Mouse (Mus musculus): Measurements from ENCODE around the gene Cyld. TPM values are rescaled to one million over a fixed set of nuclear protein-coding genes. Genes with fewer than 3 reads are reported as not detected.
A peak's percentile ranks its signal among the peaks of the same experiment; 100 is the strongest.

The Cyld gene
- polyA plus RNA-seq, 1 experiment from 2014 or later, result 7.4 TPM

- H3K27me3 ChIP-seq (ENCODE audit: control insufficient read depth, insufficient read depth, low read length), result no peaks in the 10 kb centered on the region
- TF ChIP-seq EP300 (optimal IDR thresholded peaks at IDR 0.05), result no peak
- no peak for TF ChIP-seq CTCF (IDR thresholded peaks at IDR 0.05; ENCODE audit: low read depth)
- no peak overlapping the region for H3K4me3 ChIP-seq (ENCODE audit: low read depth, low read length)
- no peaks in the 10 kb centered on the region for H3K36me3 ChIP-seq (ENCODE audit: control insufficient read depth, insufficient read depth, low read length)
- ATAC-seq (ENCODE audit: low FRiP score, low TSS enrichment) (no peak), DNase-seq (ENCODE audit: low spot score) (no peak)
- no peak overlapping the region for H3K4me2 ChIP-seq (replicated peaks; ENCODE audit: low read depth)
- H3K9me3 ChIP-seq (ENCODE audit: control insufficient read depth, low read length), result no peaks in the 10 kb centered on the region
- WGBS, result 72% methylated on average over 7 of the region's 7 CpGs
- no peak overlapping the region for H3K9ac ChIP-seq (ENCODE audit: low read length)
- no peaks in the 10 kb centered on the region for H3K4me1 ChIP-seq (replicated peaks; ENCODE audit: control insufficient read depth, insufficient read depth)
- no peak overlapping the region for H3K27ac ChIP-seq (replicated peaks)
Observed at GRCm38 (mm10) chr8:88683656-88684289, 13.1 kb upstream of the Cyld start.

GRCm38 (mm10) chr8:88686226-88686905 is 10.5 kb upstream of the Cyld start:
- Histone ChIP-seq H3K9ac (ENCODE audit: low read length) (no peak overlapping the region), H3K36me3 (ENCODE audit: control insufficient read depth, insufficient read depth, low read length) (no peaks in the 10 kb centered on the region), H3K27ac (replicated peaks) (no peak overlapping the region), H3K9me3 (ENCODE audit: control insufficient read depth, low read length) (no peaks in the 10 kb centered on the region), H3K27me3 (ENCODE audit: control insufficient read depth, insufficient read depth, low read length) (no peaks in the 10 kb centered on the region), H3K4me3 (ENCODE audit: low read depth, low read length) (no peak overlapping the region), H3K4me2 (replicated peaks; ENCODE audit: low read depth) (no peak overlapping the region), H3K4me1 (replicated peaks; ENCODE audit: control insufficient read depth, insufficient read depth) (no peaks in the 10 kb centered on the region)
- WGBS, result 48% methylated on average over 9 of the region's 9 CpGs
- ATAC-seq (ENCODE audit: low FRiP score, low TSS enrichment) (no peak), DNase-seq (ENCODE audit: low spot score) (peak; percentile 9)
- TF ChIP-seq CTCF (IDR thresholded peaks at IDR 0.05; ENCODE audit: low read depth) (no peak), EP300 (optimal IDR thresholded peaks at IDR 0.05) (no peak)

- WGBS, result 82% methylated on average over 8 of the region's 8 CpGs
- ATAC-seq (ENCODE audit: low FRiP score, low TSS enrichment) (no peak), DNase-seq (ENCODE audit: low spot score) (peak; percentile 8)
- Histone ChIP-seq H3K27me3 (ENCODE audit: control insufficient read depth, insufficient read depth, low read length) (no peaks in the 10 kb centered on the region), H3K4me2 (replicated peaks; ENCODE audit: low read depth) (no peak overlapping the region), H3K9ac (ENCODE audit: low read length) (no peak overlapping the region), H3K27ac (replicated peaks) (no peak overlapping the region), H3K9me3 (ENCODE audit: control insufficient read depth, low read length) (no peaks in the 10 kb centered on the region), H3K4me1 (replicated peaks; ENCODE audit: control insufficient read depth, insufficient read depth) (no peaks in the 10 kb centered on the region), H3K36me3 (ENCODE audit: control insufficient read depth, insufficient read depth, low read length) (no peaks in the 10 kb centered on the region), H3K4me3 (ENCODE audit: low read depth, low read length) (no peak overlapping the region)
- TF ChIP-seq CTCF (IDR thresholded peaks at IDR 0.05; ENCODE audit: low read depth) (no peak), EP300 (optimal IDR thresholded peaks at IDR 0.05) (no peak)
Observed at GRCm38 (mm10) chr8:88686906-88687235, 10.0 kb upstream of the Cyld start.

GRCm38 (mm10) chr8:88689151-88689550 is 7.7 kb upstream of the Cyld start:
- Histone ChIP-seq H3K9me3 (ENCODE audit: control insufficient read depth, low read length) (no peaks in the 10 kb centered on the region), H3K27me3 (ENCODE audit: control insufficient read depth, insufficient read depth, low read length) (no peaks in the 10 kb centered on the region), H3K36me3 (ENCODE audit: control insufficient read depth, insufficient read depth, low read length) (no peaks in the 10 kb centered on the region), H3K4me2 (replicated peaks; ENCODE audit: low read depth) (no peak overlapping the region), H3K27ac (replicated peaks) (no peak overlapping the region), H3K9ac (ENCODE audit: low read length) (no peak overlapping the region), H3K4me1 (replicated peaks; ENCODE audit: control insufficient read depth, insufficient read depth) (no peaks in the 10 kb centered on the region), H3K4me3 (ENCODE audit: low read depth, low read length) (no peak overlapping the region)
- 77% methylated on average over 6 of the region's 6 CpGs for WGBS
- ATAC-seq (ENCODE audit: low FRiP score, low TSS enrichment) (no peak), DNase-seq (ENCODE audit: low spot score) (peak; percentile 4)
- TF ChIP-seq CTCF (IDR thresholded peaks at IDR 0.05; ENCODE audit: low read depth) (no peak), EP300 (optimal IDR thresholded peaks at IDR 0.05) (no peak)

GRCm38 (mm10) chr8:88689891-88690290 is 6.9 kb upstream of the Cyld start:
- Histone ChIP-seq H3K9me3 (ENCODE audit: control insufficient read depth, low read length) (no peaks in the 10 kb centered on the region), H3K4me3 (ENCODE audit: low read depth, low read length) (no peak overlapping the region), H3K4me2 (replicated peaks; ENCODE audit: low read depth) (no peak overlapping the region), H3K27me3 (ENCODE audit: control insufficient read depth, insufficient read depth, low read length) (no peaks in the 10 kb centered on the region), H3K9ac (ENCODE audit: low read length) (no peak overlapping the region), H3K27ac (replicated peaks) (no peak overlapping the region), H3K4me1 (replicated peaks; ENCODE audit: control insufficient read depth, insufficient read depth) (no peaks in the 10 kb centered on the region), H3K36me3 (ENCODE audit: control insufficient read depth, insufficient read depth, low read length) (no peaks in the 10 kb centered on the region)
- 83% methylated on average over 6 of the region's 6 CpGs for WGBS
- no peak for TF ChIP-seq EP300 (optimal IDR thresholded peaks at IDR 0.05)
- TF ChIP-seq CTCF (IDR thresholded peaks at IDR 0.05; ENCODE audit: low read depth), result no peak
- no peak for ATAC-seq (ENCODE audit: low FRiP score, low TSS enrichment)
- peak; percentile 5 for DNase-seq (ENCODE audit: low spot score)

GRCm38 (mm10) chr8:88691342-88691948 is 5.4 kb upstream of the Cyld start:
- DNase-seq (ENCODE audit: low spot score) (peak; percentile 8), ATAC-seq (ENCODE audit: low FRiP score, low TSS enrichment) (no peak)
- Histone ChIP-seq H3K9me3 (ENCODE audit: control insufficient read depth, low read length) (no peaks in the 10 kb centered on the region), H3K4me1 (replicated peaks; ENCODE audit: control insufficient read depth, insufficient read depth) (0 out of 2 replicates have a peak, but pooled peaks cover 2% of the 10 kb centered on the region), H3K36me3 (ENCODE audit: control insufficient read depth, insufficient read depth, low read length) (no peaks in the 10 kb centered on the region), H3K27ac (replicated peaks) (no peak overlapping the region), H3K4me3 (ENCODE audit: low read depth, low read length) (no peak overlapping the region), H3K27me3 (ENCODE audit: control insufficient read depth, insufficient read depth, low read length) (no peaks in the 10 kb centered on the region), H3K4me2 (replicated peaks; ENCODE audit: low read depth) (no peak overlapping the region), H3K9ac (ENCODE audit: low read length) (no peak overlapping the region)
- TF ChIP-seq CTCF (IDR thresholded peaks at IDR 0.05; ENCODE audit: low read depth) (no peak), EP300 (optimal IDR thresholded peaks at IDR 0.05) (no peak)
- WGBS, result 39% methylated on average over 4 of the region's 4 CpGs
